Mouse (Mus musculus) kidney, postnatal 25 days (tissue): ENCODE measurements around the gene Trim8.

ENCODE experiments used
- DNase-seq, 2 experiments: peaks; one replicate each; pipeline ENCODE4 v3.0.0; 2021; ENCODE audit warnings: mixed read lengths in 2 of 2

Gene Trim8

DNA sequence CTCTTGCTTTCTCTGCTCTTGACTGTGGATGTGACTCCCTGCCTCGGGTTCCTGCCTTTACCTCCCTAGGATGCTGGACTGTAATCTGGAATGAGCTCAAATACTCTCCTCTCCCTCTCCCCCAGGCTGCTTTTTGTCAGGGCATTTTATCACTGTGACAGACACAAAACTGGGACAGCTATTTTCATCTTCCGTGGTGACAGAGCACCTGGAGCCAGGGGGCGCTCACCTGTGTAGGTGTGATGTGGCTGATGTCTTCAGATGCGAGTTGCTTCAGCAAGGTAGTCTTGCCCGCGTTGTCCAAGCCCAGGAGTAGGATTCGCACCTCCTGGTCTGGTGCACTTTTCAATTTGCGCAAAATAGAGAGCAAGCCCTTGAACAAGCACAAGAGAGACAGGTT lies 56.5 kb downstream of the Trim8 start:
- no peak for DNase-seq

DNA sequence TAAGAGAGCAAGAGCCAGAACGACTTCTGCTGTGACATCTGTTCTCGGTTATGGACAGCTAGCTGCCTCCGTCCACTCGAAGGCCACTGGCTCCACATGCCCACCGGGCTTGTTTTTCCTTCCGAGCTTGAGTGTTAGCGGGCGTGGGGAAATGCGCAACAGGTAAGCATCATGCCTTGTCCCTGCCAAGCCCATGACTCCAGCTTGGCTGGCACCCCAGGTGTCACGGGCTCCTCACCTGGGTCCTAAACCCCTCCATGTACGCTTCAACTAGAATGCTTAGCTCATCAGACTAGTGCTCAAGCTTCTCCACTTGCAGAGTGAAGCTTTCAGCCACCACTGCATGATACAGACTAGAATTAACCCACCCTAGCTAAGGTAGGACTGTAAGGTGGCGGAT lies 57.1 kb downstream of the Trim8 start:
- DNase-seq, result peak; percentile 29 to 71

DNA sequence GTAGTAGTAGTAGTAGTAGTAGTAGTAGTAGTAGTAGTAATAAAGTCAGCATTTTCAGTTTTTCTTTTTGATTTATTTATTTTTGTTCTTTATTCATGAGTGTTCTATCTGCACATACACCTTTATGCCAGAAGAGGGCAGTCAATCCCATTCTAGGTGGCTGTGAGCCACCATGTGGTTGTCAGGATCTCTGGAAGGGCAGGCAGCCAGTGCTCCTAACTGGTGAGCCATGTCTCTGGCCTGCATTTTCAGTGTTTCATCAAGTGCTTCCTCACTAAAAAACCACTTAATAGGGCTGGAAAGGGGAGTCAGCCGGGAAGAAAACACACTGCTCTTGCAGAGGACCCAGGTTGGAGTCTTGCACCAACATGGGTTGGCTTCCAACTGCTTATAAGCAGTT lies 60.6 kb downstream of the Trim8 start:
- peak; percentile 76 to 80 for DNase-seq

DNA sequence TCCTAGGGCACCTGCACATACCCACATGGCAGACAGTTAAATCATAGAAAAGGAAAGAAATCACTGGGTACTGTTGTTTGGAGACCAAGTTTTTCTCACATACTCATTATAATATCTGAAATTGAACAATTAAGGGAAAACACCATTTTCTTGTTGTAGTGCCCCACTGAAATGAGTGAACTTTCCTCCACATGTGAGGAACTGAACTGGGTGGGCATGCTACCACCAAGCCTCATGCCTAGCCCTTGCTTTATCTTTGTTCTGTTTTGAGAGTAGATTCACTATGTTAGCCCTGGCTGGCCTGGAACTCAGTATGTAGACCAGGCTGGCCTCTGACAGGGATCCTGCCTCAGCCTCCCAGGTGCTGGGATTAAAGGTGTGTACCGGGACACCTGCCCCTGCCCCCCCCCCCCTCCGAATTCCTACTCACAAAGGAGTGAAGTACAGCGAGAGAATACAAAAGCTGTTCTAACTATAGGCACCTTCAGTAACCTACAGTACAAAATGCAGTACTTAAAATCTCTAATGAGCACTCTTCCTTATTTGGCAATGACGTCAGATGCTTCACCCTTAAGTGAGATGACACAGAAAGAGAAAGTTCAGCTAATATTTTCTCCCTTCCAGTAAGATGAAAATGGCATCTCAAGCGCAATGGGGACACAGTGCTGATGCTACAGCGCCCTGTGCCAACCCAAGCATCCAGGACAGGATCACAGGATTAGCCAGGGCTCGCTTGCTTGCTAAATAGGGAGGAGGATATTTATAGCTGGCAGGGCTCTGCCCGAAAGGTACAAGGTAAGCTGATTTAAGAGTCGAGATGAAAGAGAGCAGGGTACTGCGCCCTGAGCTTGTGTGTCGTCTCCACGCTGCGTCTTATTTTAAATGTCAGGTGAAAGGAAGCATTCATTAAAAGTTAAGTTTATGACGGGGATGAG lies 61.3 kb downstream of the Trim8 start:
- no peak for DNase-seq

DNA sequence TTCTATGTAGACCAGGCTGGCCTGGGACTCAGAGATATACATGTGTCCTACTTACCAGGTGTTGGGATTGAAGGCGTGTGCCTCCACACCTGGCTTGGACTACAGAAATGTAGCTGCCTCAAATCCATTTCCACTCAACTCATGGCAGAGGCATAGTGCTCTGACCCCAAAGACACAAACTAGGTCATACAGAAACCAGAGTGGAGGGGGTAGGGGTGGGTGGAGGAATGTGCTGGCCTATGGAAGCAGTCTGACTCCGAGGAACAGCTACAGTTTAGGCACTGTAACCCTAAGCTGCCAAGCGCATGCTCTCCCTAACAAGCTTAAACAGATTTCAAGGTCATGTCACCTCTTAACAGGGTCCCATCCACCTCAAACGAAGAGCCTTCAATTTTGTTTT lies 62.1 kb downstream of the Trim8 start:
- DNase-seq, result no peak

DNA sequence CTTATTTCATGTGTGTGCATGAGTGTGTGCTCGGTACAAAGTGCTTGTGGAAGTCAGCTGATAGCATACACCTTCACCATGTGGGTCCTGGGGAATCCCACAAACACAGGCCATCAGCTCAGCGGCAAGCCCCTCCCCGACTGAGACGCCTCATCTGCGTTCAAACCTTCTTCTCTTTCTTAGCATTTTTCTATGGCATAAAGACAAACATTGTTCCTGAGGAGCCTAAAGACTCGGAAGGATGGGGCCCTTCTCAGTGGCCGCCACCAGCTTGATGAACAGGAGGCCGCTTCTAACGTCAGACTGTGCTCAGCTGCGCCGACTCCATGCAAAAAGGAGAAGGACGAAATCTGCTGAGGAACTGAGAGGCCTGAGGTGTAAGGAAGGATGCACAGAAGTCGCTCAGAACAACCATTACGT lies 62.6 kb downstream of the Trim8 start:
- DNase-seq, result no peak
